Mouse (Mus musculus): ENCODE measurements at regions not wholly inside any gene's neighbourhood (a gene's known extent, or its start where the extent isn't known, plus 50 kb on each side); places are given as distances from the start of the nearest gene placed in this dataset.
A peak's percentile ranks its signal among the peaks of the same experiment; 100 is the strongest.

DNA sequence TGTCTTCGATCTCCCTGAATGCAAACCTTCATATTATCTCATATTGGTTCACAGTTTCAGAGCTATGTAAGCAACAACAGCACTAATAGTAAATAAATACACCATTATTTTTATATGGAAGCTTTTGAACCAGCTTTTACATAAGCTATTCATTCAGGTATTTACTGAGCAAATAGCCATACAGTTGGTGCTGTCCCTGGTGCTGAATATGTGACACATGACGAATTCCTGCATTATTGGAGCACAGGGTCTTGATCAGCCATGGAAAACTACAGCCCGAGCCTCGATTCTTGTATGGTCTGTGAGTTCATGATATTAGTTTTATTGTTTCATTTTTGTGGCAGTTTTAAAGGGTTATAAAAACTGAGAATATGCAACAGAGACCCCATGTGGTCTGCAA lies 359.1 kb upstream of the Xylt1 start:
- H3K27ac ChIP-seq: no peak overlapping the region
- no peak overlapping the region for H3K9ac ChIP-seq (replicated peaks)
- DNase-seq (ENCODE audit: low read depth in 3 of 3, low spot score in 3 of 3): peak in 1 of 3 experiments; percentile 9
- no peaks in the 10 kb centered on the region for H3K9me3 ChIP-seq (ENCODE audit: control insufficient read depth, low read length)
- TF ChIP-seq CTCF (IDR thresholded peaks at IDR 0.05; ENCODE audit: low read depth): no peak
- no peak for TF ChIP-seq EP300 (IDR thresholded peaks at IDR 0.05; ENCODE audit: low read depth)
- no peak for ATAC-seq (ENCODE audit: insufficient read depth)
- H3K4me2 ChIP-seq (ENCODE audit: low read depth): no peak overlapping the region
- no peaks in the 10 kb centered on the region for H3K36me3 ChIP-seq (replicated peaks; ENCODE audit: control insufficient read depth, insufficient read depth, low read depth)
- 32% methylated on average over 4 of the region's 4 CpGs for WGBS (ENCODE audit: insufficient replicate concordance)
- no peaks in the 10 kb centered on the region for H3K4me1 ChIP-seq (replicated peaks; ENCODE audit: control insufficient read depth in 2 of 2, insufficient read depth in 2 of 2, low read length in 1 of 2)
- no peak overlapping the region for H3K4me3 ChIP-seq (ENCODE audit: insufficient read depth in 1 of 2, low read depth in 2 of 2, low read length in 2 of 2)
- H3K27me3 ChIP-seq (ENCODE audit: control insufficient read depth, insufficient read depth, low read length): no peaks in the 10 kb centered on the region

DNA sequence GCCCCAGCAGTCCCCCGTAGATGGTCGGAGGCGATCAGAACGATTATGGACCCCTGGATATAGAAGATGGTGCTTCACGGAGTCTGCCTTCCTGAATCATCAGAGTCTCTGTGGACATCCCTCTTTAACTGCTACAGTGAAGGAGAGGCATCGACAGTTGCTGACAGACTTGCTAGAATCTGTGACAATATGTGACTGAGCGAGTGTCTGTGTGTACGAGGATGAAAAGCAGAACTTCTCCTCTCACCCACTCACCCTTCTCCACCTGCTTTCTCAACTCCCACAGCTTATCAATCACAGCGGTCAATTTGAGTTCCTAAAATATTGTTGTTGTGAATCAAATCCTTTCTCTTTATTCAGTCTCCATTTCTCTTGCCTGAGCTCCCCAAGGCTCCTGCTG lies 335.9 kb upstream of the Xylt1 start:
- H3K9me3 ChIP-seq (ENCODE audit: control insufficient read depth, low read length): no peaks in the 10 kb centered on the region
- no peak overlapping the region for H3K4me2 ChIP-seq (ENCODE audit: low read depth)
- no peaks in the 10 kb centered on the region for H3K27me3 ChIP-seq (ENCODE audit: control insufficient read depth, insufficient read depth, low read length)
- ATAC-seq (ENCODE audit: insufficient read depth): no peak
- 59% methylated on average over 9 of the region's 9 CpGs for WGBS (ENCODE audit: insufficient replicate concordance)
- H3K27ac ChIP-seq: no peak overlapping the region
- H3K9ac ChIP-seq (replicated peaks): no peak overlapping the region
- no peaks in the 10 kb centered on the region for H3K36me3 ChIP-seq (replicated peaks; ENCODE audit: control insufficient read depth, insufficient read depth, low read depth)
- DNase-seq (ENCODE audit: low read depth in 3 of 3, low spot score in 3 of 3): no peak
- no peak overlapping the region for H3K4me3 ChIP-seq (ENCODE audit: insufficient read depth in 1 of 2, low read depth in 2 of 2, low read length in 2 of 2)
- no peaks in the 10 kb centered on the region for H3K4me1 ChIP-seq (replicated peaks; ENCODE audit: control insufficient read depth in 2 of 2, insufficient read depth in 2 of 2, low read length in 1 of 2)
- TF ChIP-seq EP300 (IDR thresholded peaks at IDR 0.05; ENCODE audit: low read depth) (no peak), CTCF (IDR thresholded peaks at IDR 0.05; ENCODE audit: low read depth) (no peak)

DNA sequence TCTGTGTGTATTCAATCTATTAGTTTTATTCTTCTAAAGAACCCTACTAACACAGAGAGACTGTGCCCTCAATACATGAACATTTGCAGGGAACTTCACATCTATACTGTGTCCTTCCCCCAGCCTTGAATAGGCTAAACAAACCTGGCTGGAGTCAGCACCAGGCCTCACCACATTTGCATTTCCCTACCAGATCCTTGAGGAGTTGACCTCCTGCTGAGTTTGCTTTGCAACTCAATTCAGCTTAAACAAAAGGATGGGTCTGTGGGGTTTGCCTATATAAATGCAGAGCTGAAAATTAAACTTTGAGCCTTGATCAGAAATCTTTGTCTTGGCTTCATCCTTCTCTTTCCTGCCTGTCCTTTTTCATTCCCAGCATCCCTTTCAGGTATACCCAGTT lies 331.5 kb upstream of the Xylt1 start:
- DNase-seq (ENCODE audit: low read depth in 3 of 3, low spot score in 3 of 3) (no peak), ATAC-seq (ENCODE audit: insufficient read depth) (no peak)
- no peak overlapping the region for H3K27ac ChIP-seq
- no peak overlapping the region for H3K4me2 ChIP-seq (ENCODE audit: low read depth)
- H3K36me3 ChIP-seq (replicated peaks; ENCODE audit: control insufficient read depth, insufficient read depth, low read depth): no peaks in the 10 kb centered on the region
- no peaks in the 10 kb centered on the region for H3K4me1 ChIP-seq (replicated peaks; ENCODE audit: control insufficient read depth in 2 of 2, insufficient read depth in 2 of 2, low read length in 1 of 2)
- no peak overlapping the region for H3K9ac ChIP-seq (replicated peaks)
- no peaks in the 10 kb centered on the region for H3K27me3 ChIP-seq (ENCODE audit: control insufficient read depth, insufficient read depth, low read length)
- H3K4me3 ChIP-seq (ENCODE audit: insufficient read depth in 1 of 2, low read depth in 2 of 2, low read length in 2 of 2): no peak overlapping the region
- no peaks in the 10 kb centered on the region for H3K9me3 ChIP-seq (ENCODE audit: control insufficient read depth, low read length)
- TF ChIP-seq CTCF (IDR thresholded peaks at IDR 0.05; ENCODE audit: low read depth): no peak
- no peak for TF ChIP-seq EP300 (IDR thresholded peaks at IDR 0.05; ENCODE audit: low read depth)

DNA sequence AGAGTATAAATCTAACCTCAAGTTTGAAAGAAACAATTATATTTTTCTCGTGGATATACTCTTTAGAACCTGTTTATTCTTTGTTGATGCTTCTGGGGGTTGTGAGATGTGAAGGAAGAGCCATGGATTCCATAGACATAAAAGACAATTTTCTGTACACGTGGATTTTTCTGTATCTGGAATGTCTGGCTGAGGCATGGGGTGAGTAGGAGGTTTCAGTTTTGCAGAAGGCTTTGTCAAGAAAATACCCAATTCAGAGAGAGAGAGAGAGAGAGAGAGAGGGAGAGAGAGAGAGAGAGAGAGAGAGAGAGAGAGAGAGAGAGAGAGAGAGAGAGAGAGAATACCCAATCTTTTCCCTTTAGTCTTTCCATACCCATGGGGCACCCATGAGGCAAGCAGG lies 315.0 kb upstream of the Xylt1 start:
- ATAC-seq (ENCODE audit: insufficient read depth) (no peak), DNase-seq (ENCODE audit: low read depth in 3 of 3, low spot score in 3 of 3) (no peak)
- WGBS (ENCODE audit: insufficient replicate concordance): 20% methylated on average over 2 of the region's 2 CpGs
- Histone ChIP-seq H3K9ac (replicated peaks) (no peak overlapping the region), H3K9me3 (ENCODE audit: control insufficient read depth, low read length) (no peaks in the 10 kb centered on the region), H3K4me2 (ENCODE audit: low read depth) (no peak overlapping the region), H3K4me1 (replicated peaks; ENCODE audit: control insufficient read depth in 2 of 2, insufficient read depth in 2 of 2, low read length in 1 of 2) (no peaks in the 10 kb centered on the region), H3K27ac (no peak overlapping the region), H3K36me3 (replicated peaks; ENCODE audit: control insufficient read depth, insufficient read depth, low read depth) (no peaks in the 10 kb centered on the region), H3K27me3 (ENCODE audit: control insufficient read depth, insufficient read depth, low read length) (no peaks in the 10 kb centered on the region), H3K4me3 (ENCODE audit: insufficient read depth in 1 of 2, low read depth in 2 of 2, low read length in 2 of 2) (no peak overlapping the region)
- TF ChIP-seq EP300 (IDR thresholded peaks at IDR 0.05; ENCODE audit: low read depth): no peak
- TF ChIP-seq CTCF (IDR thresholded peaks at IDR 0.05; ENCODE audit: low read depth): no peak

DNA sequence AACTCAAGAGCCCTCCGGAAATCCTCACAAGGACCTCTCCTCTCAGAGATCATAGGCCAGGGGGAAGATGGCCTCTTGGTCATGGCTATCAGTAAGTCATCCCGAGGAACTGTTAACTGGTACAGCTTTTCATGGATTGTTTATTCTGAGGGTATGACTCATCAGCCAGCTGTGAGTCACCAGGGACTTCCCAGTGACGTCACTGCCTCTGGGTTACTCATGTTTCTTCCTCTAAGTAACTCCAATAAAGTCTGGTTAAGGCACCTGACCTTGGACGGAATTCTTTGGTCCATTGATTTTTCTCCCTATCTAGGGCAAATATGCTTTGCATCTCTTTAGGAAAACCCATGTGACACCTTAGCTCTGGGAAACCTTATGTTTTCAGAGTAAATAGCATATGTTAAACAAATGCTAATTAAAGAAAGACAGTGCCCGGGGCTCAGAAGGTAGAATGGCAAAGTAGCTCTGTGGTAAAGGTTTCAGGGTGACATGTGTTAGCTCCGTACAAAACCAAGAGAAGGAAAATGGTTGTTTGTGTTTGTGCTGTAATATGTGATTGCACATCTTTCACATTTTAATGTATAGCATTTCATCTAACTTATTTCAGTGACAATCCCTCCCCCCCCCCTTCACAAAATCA lies 289.7 kb upstream of the Xylt1 start:
- no peak for TF ChIP-seq EP300 (IDR thresholded peaks at IDR 0.05; ENCODE audit: low read depth)
- TF ChIP-seq CTCF (IDR thresholded peaks at IDR 0.05; ENCODE audit: low read depth): no peak

More for the DNA sequence above, 289.7 kb upstream of the Xylt1 start:
- H3K27me3 ChIP-seq (ENCODE audit: control insufficient read depth, insufficient read depth, low read length): no peaks in the 10 kb centered on the region
- no peaks in the 10 kb centered on the region for H3K9me3 ChIP-seq (ENCODE audit: control insufficient read depth, low read length)
- H3K27ac ChIP-seq: no peak overlapping the region
- no peaks in the 10 kb centered on the region for H3K4me1 ChIP-seq (replicated peaks; ENCODE audit: control insufficient read depth in 2 of 2, insufficient read depth in 2 of 2, low read length in 1 of 2)
- no peak overlapping the region for H3K4me3 ChIP-seq (ENCODE audit: insufficient read depth in 1 of 2, low read depth in 2 of 2, low read length in 2 of 2)
- H3K36me3 ChIP-seq (replicated peaks; ENCODE audit: control insufficient read depth, insufficient read depth, low read depth): no peaks in the 10 kb centered on the region
- WGBS (ENCODE audit: insufficient replicate concordance): 29% methylated on average over 6 of the region's 6 CpGs
- peak in 1 of 3 experiments; percentile 6 for DNase-seq (ENCODE audit: low read depth in 3 of 3, low spot score in 3 of 3)
- H3K9ac ChIP-seq (replicated peaks): no peak overlapping the region
- ATAC-seq (ENCODE audit: insufficient read depth): no peak
- H3K4me2 ChIP-seq (ENCODE audit: low read depth): no peak overlapping the region
